Comparison of ENCODE assay signal across 1 mouse cellular context in the genomic region with DNA sequence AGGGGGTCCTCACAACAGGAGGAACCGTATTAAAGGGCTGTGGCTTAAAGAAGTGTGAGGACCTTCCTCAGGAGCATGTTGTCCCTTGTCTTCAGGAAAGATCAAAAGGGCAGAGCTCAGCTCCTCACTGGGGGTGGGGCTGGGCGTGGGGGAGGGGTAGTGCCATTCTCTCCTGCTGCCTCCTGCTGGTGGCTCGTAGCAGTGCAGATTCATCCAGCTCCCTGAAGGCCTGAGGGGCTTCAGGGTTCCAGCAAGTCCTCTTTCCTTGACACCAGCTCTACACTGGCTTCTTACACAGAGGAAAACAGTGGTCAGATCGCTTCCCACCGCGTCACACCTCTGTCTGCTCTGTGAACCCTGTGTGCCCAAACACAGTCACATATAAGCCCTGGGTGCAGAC.
TF ChIP-seq lines count a peak whose summit lies in the region.

No protein-coding gene starts in this region.

TF ChIP-seq in C2C12, 6 proteins besides CTCF, POLR2A, EP300 and RAD21 (continued from another document):
- no peak for TF ChIP-seq MYOG (IDR thresholded peaks at IDR 0.05; ENCODE audit: control insufficient read depth, extremely low read depth, insufficient read length)
- no peak for TF ChIP-seq FOSL1 (IDR thresholded peaks at IDR 0.05; ENCODE audit: insufficient read depth, low read length, poor library complexity, severe bottlenecking)
